Mouse (Mus musculus) stomach, postnatal 0 days (tissue): ENCODE results near the gene Sco2. TPM values are rescaled to one million over a fixed set of nuclear protein-coding genes. Genes with fewer than 3 reads are reported as not detected.

Experiments
- ATAC-seq: fragments of 200-750 bp; cut with Nextera tagmentation; 2 replicates; pipeline ENCODE4 v1.8.0; 2017; ENCODE audit not compliant: low FRiP score, low TSS enrichment
- DNase-seq: peaks from one replicate; pipeline ENCODE4 v3.0.0-alpha.2; 2016; ENCODE audit warnings: low spot score
- H3K27ac ChIP-seq: fragments of 300-500 bp; sonication (generic); replicated peaks from 2 replicates; pipeline ENCODE4 v1.5.1; 2014; ENCODE audit warnings: mild to moderate bottlenecking, control low read depth
- H3K27me3 ChIP-seq: fragments of 300-500 bp; sonication (generic); 2 replicates; pipeline ENCODE4 v1.6.1; 2014; ENCODE audit warnings: low read length; ENCODE audit not compliant: control insufficient read depth, insufficient read depth
- H3K36me3 ChIP-seq: fragments of 300-500 bp; sonication (generic); 2 replicates; pipeline ENCODE4 v1.6.1; 2014; ENCODE audit warnings: low read length, mixed read lengths; ENCODE audit not compliant: control insufficient read depth, insufficient read depth
- H3K4me1 ChIP-seq: fragments of 300-500 bp; sonication (generic); replicated peaks from 2 replicates; pipeline ENCODE4 v1.6.1; 2014; ENCODE audit warnings: antibody characterized with exemption; ENCODE audit not compliant: control insufficient read depth, insufficient read depth
- H3K4me2 ChIP-seq: fragments of 300-500 bp; sonication (generic); replicated peaks from 2 replicates; pipeline ENCODE4 v1.6.1; 2014; ENCODE audit warnings: low read depth, mild to moderate bottlenecking, control low read depth, moderate library complexity
- H3K4me3 ChIP-seq: fragments of 300-500 bp; sonication (generic); 2 replicates; pipeline ENCODE4 v1.5.1; 2014; ENCODE audit warnings: low read depth, low read length, control low read depth
- H3K9ac ChIP-seq: fragments of 300-500 bp; sonication (generic); 2 replicates; pipeline ENCODE4 v1.6.1; 2014; ENCODE audit warnings: mild to moderate bottlenecking, low read length, control low read depth, mixed read lengths
- H3K9me3 ChIP-seq: fragments of 300-500 bp; sonication (generic); 2 replicates; pipeline ENCODE4 v1.6.1; 2016; ENCODE audit warnings: low read length; ENCODE audit not compliant: control insufficient read depth
- CTCF ChIP-seq: IDR thresholded peaks from 2 replicates; pipeline ENCODE4 v1.5.1; 2016; ENCODE audit warnings: antibody characterized with exemption, low read depth, mild to moderate bottlenecking, moderate library complexity
- EP300 ChIP-seq: optimal IDR thresholded peaks from 2 replicates; pipeline ENCODE3; 2016; ENCODE audit warnings: antibody characterized with exemption
- WGBS: fragments of 180-500 bp; shearing (Covaris S2); extraction: QIAGEN DNeasy Blood & Tissue Kit; methylation state at CpG from one replicate; pipeline ENCODE4 v1.1.7; 2014; 5-methylcytosine and 5-hydroxymethylcytosine counted together
- polyA plus RNA-seq: library from polyadenylated mRNA; unstranded; fragments of >200 nt; fragmentation: Nextera tagmentation; extraction: Ambion mirVana; gene quantifications from 2 replicates; pipeline ENCODE4 v1.2.1, GENCODE M21; 2015

Sco2 gene
- polyA plus RNA-seq, 1 experiment from 2014 or later = 6.3 TPM

DNA sequence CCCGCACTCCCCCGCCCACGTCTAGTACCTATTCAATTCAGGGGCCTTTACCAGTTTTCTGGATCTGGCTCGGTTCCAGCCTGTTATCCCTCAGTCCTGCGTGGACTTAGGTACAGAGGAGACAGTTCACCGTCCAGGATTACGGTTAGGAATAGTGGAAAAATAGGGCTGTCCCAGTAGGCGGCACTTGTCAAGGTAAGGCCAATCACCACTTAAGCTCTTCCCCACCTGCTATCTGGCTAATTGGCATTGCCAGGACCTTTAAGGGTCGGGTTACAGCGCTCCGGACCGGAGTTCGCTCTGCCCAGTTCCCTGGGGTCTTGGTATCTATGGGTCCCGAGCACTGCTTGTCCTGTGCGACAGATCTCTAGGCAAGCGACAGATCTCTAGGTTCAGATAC is 3.3 kb upstream of the Sco2 start, which contains the start of gene Tymp:
Gene Tymp (minus strand): TSS at position 83 of the 400 bp plus-strand sequence.
- Histone ChIP-seq H3K36me3 (peaks cover 3% of the 10 kb centered on the region), H3K9me3 (no peaks in the 10 kb centered on the region), H3K27me3 (peaks cover 8% of the 10 kb centered on the region), H3K4me3 (no peak within 1 kb of the TSS), H3K27ac (no peak within 1 kb of the TSS), H3K4me2 (no peak within 1 kb of the TSS), H3K4me1 (peaks cover 4% of the 10 kb centered on the region; the same call in 1 of the 2 replicates), H3K9ac (no peak within 1 kb of the TSS)
- no peak for TF ChIP-seq CTCF
- WGBS = 22% methylated on average over 16 of the region's 16 CpGs
- ATAC-seq (no peak), DNase-seq (no peak)

DNA sequence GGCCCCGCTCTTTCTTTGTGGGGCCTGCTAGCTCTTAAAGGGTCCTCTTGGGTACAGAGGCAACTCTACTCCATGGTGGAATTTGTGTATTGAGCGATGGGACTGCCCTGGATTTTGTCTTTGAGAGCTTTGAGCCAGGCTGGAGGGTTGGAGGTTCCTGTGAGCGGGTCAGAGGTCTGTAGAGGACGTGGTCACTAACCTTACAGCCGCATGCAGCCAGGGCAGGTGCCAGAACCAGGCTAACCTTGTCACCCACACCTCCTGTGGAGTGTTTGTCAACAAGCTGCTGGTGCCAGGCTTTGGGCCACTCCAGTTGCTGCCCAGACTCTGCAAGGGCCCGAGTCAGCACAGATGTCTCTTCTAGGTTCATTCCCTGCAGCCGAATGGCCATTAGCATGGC is 2.4 kb upstream of the Sco2 start:
- H3K9ac ChIP-seq = no peak overlapping the region
- TF ChIP-seq CTCF (no peak), EP300 (no peak)
- H3K4me1 ChIP-seq = peaks cover 4% of the 10 kb centered on the region; the same call in 1 of the 2 replicates
- peaks cover 8% of the 10 kb centered on the region for H3K27me3 ChIP-seq
- 82% methylated on average over 7 of the region's 7 CpGs for WGBS
- H3K36me3 ChIP-seq = peaks cover 7% of the 10 kb centered on the region
- no peak overlapping the region for H3K4me3 ChIP-seq
- H3K4me2 ChIP-seq = no peak overlapping the region
- H3K9me3 ChIP-seq = no peaks in the 10 kb centered on the region
- ATAC-seq (no peak), DNase-seq (no peak)
- no peak overlapping the region for H3K27ac ChIP-seq

DNA sequence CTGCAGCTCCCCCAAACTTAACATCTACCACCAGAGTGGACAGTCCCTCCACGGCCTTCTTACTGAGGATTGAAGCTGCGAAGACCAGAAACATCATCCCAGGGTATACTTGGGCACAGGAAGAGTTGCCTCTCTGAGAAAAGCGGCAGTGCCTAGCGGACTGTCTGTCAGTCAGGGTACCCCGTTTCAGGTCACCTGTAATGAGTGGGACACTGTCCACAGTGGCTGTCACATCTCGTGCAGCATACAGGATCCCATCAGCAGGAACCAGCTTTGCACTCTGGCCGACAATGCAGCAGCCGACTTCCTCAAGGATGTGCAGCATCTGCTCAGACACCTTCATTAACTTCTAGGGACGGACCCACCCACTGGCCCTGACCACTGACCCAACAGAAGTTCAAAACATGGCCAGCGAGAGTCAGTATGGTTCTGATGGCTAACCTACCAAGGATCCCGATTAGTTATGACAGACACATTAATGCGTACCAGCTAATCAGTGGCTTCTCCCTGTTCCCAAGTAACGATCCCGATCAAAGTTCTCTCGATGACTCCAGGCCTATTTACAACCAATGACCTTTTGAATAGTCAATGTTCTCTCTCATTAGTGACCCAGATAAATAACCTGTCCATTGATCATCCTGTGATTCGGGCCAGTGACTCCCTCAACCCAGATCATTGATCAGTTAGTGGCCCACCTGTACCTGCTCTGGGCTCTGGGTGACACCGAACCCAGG is 1.3 kb upstream of the Sco2 start:
- Histone ChIP-seq H3K9ac (no peak overlapping the region), H3K4me2 (no peak overlapping the region), H3K27ac (no peak overlapping the region), H3K36me3 (peaks cover 11% of the 10 kb centered on the region), H3K4me1 (peaks cover 4% of the 10 kb centered on the region; the same call in 1 of the 2 replicates), H3K9me3 (no peaks in the 10 kb centered on the region), H3K4me3 (no peak overlapping the region), H3K27me3 (peaks cover 8% of the 10 kb centered on the region)
- TF ChIP-seq CTCF (no peak), EP300 (no peak)
- 93% methylated on average over 17 of the region's 17 CpGs for WGBS
- DNase-seq (no peak), ATAC-seq (no peak)

DNA sequence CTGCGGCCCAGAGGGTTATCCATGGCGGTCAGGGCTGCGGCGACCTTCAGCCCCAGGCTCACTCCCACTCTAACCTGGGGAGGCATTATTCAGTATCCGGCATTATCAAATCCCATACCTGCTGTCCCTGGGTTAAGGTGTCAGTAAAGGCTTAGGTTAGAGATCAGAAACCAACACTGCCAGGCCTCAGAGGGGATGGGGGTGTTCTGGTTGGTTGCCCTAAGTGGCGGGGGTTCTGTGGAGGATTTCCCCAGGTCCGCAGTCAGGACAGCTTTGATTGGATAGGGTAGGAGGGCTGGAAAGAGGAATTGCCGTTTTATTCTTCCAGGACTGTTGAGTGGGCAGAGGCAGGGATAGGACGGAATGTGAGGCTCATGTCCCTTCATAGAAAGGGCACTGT is 694 bp upstream of the Sco2 start:
- H3K4me1 ChIP-seq = peaks cover 4% of the 10 kb centered on the region; the same call in 1 of the 2 replicates
- DNase-seq (no peak), ATAC-seq (no peak)
- peak overlapping the region; percentile 58 for H3K4me3 ChIP-seq
- peaks cover 7% of the 10 kb centered on the region for H3K27me3 ChIP-seq
- H3K27ac ChIP-seq = peak overlapping the region; percentile 87; the same call in 1 of the 2 replicates
- TF ChIP-seq EP300 = no peak
- TF ChIP-seq CTCF = no peak
- H3K36me3 ChIP-seq = peaks cover 17% of the 10 kb centered on the region
- peak overlapping the region; percentile 90 for H3K4me2 ChIP-seq
- H3K9me3 ChIP-seq = no peaks in the 10 kb centered on the region
- H3K9ac ChIP-seq = peak overlapping the region; percentile 66
- WGBS = 51% methylated on average over 9 of the region's 9 CpGs

DNA sequence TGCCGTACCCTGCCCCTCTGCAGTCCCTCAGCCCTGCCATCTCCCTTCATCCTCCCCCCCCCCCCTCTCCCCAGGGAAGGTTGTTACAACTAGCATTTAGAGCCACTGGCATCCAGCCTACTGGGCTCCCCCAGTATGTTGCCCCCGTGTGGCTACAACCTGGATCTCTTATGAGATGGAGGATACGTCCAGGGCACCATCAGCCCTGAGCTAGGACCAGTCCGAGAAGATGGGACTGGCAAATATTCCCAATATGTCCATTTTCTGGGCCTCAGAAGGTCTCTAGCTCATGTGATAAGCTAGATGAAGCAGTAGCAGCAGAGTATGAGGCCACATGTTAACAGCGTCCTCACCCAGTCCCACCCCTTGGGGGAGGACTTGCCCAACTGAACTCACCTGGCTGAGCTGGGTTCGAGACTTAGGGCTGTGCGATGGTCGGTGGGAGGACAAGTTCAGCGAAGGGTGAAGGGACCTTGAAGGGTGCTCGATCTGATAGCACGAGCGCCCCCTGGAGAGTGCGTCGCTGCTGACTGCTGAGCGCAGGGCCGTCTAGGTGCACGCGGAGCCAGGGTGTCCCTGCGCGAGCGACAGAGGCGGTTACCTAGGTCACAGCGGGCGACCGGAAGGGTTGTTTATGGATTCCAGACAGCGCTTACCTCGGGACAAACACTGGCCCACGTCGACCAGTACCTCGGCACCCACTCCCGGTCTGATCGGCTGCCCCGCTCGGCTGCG is 452 bp downstream of the Sco2 start:
- Histone ChIP-seq H3K9me3 (no peaks in the 10 kb centered on the region), H3K4me1 (peaks cover 2% of the 10 kb centered on the region; the same call in 1 of the 2 replicates), H3K27me3 (peaks cover 4% of the 10 kb centered on the region), H3K36me3 (peaks cover 26% of the 10 kb centered on the region), H3K27ac (peak overlapping the region; percentile 87), H3K9ac (peak overlapping the region; percentile 66), H3K4me2 (peak overlapping the region; percentile 90), H3K4me3 (peak overlapping the region; percentile 58)
- ATAC-seq (peak; percentile 83), DNase-seq (peak; percentile 88)
- WGBS = under 1% methylated on average over 35 of the region's 35 CpGs
- TF ChIP-seq CTCF (peak; percentile 74), EP300 (no peak)

DNA sequence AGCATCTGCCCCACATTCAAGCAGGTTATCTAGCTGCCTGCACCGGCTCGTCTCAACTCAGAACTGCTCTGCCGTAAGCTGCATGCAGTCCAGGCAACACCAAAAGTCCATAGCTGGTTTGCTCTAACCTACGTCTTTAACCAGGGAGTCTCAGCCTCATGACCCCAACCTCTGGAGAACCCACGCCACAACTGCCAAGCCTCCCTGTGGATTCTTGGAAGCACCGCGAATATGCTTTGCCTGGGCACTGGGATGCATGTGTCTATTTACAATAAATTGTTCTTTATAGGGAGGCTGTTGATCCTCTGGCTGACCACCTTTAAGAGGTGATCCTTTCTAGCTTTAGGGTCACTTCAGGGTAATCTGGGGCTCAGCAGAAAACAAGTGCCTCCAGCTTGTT is 1.1 kb downstream of the Sco2 start:
- no peak overlapping the region for H3K9ac ChIP-seq
- 79% methylated on average over 7 of the region's 7 CpGs for WGBS
- no peaks in the 10 kb centered on the region for H3K9me3 ChIP-seq
- no peak overlapping the region for H3K4me3 ChIP-seq
- peaks cover 28% of the 10 kb centered on the region for H3K36me3 ChIP-seq
- TF ChIP-seq CTCF (no peak), EP300 (no peak)
- H3K4me2 ChIP-seq = peak overlapping the region; percentile 90; the same call in 1 of the 2 replicates
- H3K27ac ChIP-seq = no peak overlapping the region
- H3K4me1 ChIP-seq = peaks cover 2% of the 10 kb centered on the region; the same call in 1 of the 2 replicates
- no peak for DNase-seq
- no peaks in the 10 kb centered on the region for H3K27me3 ChIP-seq
- no peak for ATAC-seq
